Mouse (Mus musculus) inflammation-experienced regulatory T-cells, adult 6 months (primary cell): ENCODE data around the gene Spic. TPM values are rescaled to one million over a fixed set of nuclear protein-coding genes. Genes with fewer than 3 reads are reported as not detected.
"Not testable (repeated sequence)": the region's sequence is repeated elsewhere in the genome, so short reads cannot be mapped to it uniquely, and the experiment has no call there.

Experiments
- ATAC-seq: one replicate; pipeline ENCODE4 v1.8.0; 2017
- polyA plus RNA-seq, 3 experiments: library from polyadenylated mRNA; unstranded; fragments of 100-300 nt; shearing (Covaris generic); gene quantifications; one replicate each; pipeline ENCODE4 v1.2.1; 2017

Spic gene
- polyA plus RNA-seq, result 1 to 10 TPM in 1 of 3 experiments, under 1 TPM in 1, not detected in 1; 0.59 to 2.7 TPM

DNA sequence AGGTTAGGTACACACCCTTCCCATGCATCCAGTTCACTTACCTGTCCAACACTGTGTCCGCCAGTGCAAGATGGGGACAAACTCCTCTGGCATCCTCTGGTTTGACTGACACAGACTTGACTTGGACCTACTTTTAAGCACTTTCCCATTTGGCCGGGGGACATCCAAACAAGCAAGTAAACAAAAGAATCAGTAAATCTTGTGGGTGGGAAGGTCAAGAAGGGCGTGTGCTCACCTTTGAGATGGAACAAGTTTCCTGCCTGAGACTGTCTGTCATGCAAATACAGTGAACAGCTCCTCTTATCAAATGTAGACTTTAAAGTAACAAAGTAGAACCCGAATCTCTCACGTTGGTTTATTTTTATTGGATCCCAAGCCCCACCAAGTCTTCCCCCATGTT, at the start of gene Spic:
TSS of gene Spic (minus strand) at position 91 of the 400 bp plus-strand sequence.
- ATAC-seq, result no peak

GRCm38 (mm10) chr10:88732309-88732622, 47.5 kb upstream of the Spic start:
- no peak for ATAC-seq

DNA sequence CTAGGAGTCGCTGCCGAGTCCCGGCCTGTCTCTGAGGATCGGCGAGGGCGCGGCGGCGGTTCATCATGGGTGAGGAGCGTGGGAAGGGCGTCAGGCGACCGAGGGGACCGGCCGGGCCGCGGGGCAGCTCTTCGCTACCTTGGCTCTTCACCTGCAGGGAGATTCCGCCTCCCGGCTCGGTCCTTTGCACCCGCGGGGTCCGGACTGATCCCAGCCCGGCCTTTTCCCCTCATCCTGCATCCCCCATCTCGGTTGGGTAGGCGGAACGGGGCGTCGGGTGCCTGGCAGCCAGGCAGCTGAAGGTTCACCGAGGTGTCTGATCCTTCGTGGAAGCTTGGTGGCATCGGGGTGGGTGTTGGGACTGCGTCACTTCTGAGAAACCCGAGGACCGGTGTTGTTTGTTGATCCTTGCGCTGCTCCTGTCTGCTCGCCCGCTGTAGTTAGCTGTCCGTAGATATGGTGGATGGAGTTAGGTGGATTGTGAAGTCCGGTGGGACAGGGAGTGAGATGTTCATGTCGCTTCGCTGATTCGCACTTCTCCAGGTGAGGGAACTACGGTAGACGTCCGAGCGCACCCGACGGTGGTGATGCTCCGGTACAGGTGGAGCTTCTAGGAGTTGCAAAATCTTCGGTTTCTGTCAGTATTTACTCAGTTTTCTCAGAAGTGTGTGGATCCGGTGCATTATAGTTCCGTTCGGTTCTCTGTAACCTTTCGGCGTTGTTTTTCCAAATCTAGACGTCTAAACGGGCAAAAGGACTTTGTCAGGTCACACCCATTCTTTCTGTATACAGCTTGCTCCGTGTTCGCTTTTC, 46.9 kb upstream of the Spic start:
- ATAC-seq, result peak; percentile 51

DNA sequence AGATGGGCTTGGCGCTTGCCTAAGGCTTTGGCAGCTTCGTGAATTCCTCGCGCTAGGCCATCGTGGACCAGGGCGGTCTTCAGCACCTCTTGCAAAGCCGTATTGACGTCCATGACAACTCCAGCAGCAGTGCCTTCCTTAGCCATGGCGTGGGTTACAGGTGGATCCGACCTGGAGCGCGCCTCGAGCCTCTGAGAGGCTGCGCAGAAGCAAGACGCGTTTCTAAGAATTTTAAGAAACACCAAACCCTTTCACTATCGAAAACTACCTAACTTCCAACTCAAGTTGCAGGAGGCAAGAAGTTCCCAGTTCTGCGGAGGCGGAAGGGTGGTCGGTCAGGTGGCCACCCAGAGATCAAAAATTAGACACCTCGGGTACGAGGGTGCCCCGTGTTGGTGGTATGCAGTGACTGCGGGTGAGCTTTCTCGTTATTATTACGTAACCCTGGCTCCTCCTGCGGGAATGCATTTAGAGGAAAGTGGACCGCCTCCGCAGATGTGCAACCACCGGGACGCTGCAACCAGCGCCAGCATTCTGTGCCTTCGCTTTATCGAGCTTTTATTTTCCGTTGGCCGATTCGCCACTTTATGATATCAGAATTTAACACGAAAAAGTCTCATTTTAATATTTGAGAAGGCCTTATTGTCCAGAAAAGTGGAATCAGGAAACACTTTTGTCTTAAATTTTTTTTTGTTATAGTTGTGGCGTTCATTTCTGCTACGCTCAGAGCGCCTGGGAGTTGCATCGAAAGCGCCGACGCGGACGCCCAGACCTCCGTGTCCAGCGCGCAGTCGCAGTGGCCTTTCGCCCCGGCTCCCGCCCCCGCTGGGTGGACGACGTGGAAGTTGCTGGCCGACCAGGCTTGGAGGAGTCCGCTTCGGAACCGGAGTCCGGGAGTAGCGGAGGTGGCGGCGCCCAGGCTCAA, 46.0 kb upstream of the Spic start, which contains the start of gene Arl1:
TSS of gene Arl1 (plus strand) at position 288 of the 925 bp plus-strand sequence.
- peak; percentile 62 for ATAC-seq

- ATAC-seq, result no peak
Observed at GRCm38 (mm10) chr10:88728166-88728565, 43.4 kb upstream of the Spic start.

DNA sequence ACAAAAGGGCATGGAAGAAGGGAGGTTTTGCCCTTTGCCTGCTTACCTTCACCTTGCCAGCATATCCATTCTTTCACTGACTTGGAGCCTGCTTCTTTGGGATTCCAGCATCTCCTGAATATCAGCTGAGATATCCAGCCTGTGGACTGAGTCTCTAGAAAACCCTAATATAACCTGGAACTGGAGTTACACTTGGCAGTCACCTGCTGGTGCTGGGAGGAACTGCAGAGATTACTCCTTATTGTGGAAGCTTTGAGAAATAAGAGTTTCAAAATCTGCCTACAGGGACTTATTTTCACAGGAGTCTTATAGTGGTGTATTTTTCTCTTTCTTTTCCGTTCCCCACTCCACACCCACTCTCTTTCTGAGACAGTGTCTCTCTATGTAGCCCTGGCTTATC, 42.3 kb upstream of the Spic start:
- no peak for ATAC-seq

DNA sequence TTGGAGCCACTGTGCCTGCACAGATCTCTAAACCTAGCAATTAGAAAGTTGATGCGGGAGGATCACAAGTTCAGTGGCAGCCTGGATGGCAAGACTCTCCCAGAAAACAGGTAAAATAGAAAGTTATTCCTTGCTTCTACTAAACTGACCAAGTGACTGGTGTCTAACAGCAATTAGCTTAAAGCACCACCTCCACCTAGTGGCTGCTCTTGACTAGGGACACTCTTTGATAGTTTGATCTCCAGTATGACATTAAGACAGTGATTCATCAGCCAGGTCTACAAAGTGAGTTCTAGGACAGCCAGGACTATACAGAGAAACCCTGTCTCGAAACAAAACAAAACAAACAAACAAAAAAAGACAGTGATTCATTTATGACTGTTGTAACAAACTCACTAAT, 40.5 kb upstream of the Spic start:
- ATAC-seq, result peak; percentile 52

GRCm38 (mm10) chr10:88719618-88720017, 34.8 kb upstream of the Spic start:
- no peak for ATAC-seq

- no peak for ATAC-seq
Observed at GRCm38 (mm10) chr10:88717756-88718025, 32.9 kb upstream of the Spic start.

- ATAC-seq, result no peak
Observed at GRCm38 (mm10) chr10:88716986-88717755, 32.4 kb upstream of the Spic start.

DNA sequence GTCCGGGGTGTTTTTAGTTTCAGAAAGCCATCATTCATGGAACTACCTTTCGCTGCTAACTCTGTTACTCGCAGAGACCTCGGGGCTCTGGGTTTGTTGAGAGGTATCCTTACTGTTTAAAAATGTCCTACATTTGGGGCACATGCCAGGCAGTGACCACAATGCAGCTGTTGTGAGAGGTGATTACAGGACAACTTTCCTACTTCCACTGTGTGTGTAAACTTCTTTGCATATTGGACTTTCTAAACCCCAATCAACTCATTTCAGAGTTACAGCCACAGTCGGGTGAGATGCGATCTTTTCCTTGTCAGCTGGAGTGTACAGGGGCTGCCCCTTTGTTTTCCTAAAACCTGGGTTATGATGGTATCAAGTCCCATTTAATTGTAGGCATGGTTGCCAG, 30.8 kb upstream of the Spic start:
- ATAC-seq, result no peak

DNA sequence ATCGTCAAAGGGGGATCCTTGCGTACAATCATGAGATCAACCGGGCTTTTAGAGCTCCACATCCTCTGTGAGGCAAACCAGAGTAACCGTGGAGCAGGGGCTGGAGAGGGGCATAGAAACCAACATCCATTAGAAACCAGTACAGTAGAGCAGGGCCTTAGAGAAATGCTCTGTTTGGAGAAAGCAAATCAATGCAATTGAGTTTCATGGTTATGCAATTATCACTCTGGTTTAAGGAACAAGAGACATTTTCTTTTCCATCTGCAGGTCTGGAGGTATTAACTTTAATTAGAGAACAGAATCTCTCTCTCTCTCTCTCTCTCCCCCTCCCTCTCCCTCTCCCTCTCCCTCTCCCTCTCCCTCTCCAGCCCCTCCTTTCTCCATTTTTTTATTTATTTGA, 29.9 kb upstream of the Spic start:
- ATAC-seq, result no peak

DNA sequence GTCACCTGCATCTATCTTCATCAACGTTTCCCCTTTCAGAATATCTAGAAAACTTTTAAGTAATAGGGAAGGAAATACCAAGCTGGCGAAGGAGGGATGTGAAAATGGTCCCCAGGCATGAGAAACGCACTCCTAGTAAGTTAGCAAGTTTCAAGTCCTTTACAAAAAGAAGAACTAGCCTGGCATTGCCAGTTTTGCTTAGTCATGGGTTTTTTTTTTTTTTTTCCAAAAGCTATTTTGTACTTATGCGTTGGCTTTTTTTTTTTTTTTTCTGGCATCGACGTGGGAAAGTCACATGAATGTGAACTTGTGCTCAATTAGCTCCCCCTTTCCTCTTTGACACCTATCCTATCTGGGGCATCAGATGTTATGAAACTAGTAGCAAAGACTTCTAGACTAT, 27.5 kb upstream of the Spic start:
- ATAC-seq, result no peak

- ATAC-seq, result peak; percentile 58
Observed at GRCm38 (mm10) chr10:88708671-88709523, 24.1 kb upstream of the Spic start.

GRCm38 (mm10) chr10:88700938-88701337, 16.1 kb upstream of the Spic start:
- no peak for ATAC-seq

GRCm38 (mm10) chr10:88682904-88683563, 1.8 kb downstream of the Spic start:
- ATAC-seq, result no peak

GRCm38 (mm10) chr10:88672825-88673224, 12.0 kb downstream of the Spic start:
- no peak for ATAC-seq

- ATAC-seq, result no peak
Observed at GRCm38 (mm10) chr10:88672123-88672522, 12.7 kb downstream of the Spic start.

DNA sequence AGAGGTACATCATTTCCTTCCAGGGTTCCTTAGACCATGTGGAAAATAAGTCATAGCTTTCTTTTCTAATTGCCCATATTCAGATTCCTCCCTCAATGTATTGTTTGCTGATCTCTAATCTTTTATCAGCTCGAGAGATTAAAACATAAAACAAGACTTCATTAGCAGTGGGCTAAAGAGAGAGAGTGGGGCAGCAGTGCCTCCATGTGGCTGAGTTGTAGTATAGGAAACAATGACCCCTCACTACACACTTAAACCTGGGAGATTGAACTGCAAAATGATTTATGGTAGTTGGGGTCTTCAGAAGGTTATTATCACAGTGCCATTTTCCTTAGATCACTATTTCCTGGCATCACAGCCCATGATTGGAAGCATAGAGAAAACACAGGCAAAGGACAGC, 15.1 kb downstream of the Spic start:
- ATAC-seq, result peak; percentile 54

DNA sequence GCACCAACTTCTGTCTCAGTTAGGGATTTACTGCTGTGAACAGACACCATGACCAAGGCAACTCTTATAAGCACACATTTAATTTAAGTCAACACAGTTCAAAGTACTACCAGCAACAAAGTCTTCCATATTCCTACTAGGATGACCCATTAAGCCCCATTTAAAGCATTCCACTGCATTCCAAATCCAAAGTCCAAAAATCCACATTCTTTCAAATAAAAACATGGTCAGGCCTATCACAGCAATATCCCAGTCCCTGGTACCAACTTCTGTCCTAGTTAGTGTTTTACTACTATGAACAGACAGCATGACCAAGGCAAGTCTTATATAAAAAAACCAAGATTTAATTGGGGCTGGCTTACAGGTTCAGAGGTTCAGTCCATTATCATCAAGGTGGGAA, 21.0 kb downstream of the Spic start:
- ATAC-seq, result not testable (repeated sequence)

- ATAC-seq, result no peak
Observed at GRCm38 (mm10) chr10:88658918-88659317, 25.9 kb downstream of the Spic start.

DNA sequence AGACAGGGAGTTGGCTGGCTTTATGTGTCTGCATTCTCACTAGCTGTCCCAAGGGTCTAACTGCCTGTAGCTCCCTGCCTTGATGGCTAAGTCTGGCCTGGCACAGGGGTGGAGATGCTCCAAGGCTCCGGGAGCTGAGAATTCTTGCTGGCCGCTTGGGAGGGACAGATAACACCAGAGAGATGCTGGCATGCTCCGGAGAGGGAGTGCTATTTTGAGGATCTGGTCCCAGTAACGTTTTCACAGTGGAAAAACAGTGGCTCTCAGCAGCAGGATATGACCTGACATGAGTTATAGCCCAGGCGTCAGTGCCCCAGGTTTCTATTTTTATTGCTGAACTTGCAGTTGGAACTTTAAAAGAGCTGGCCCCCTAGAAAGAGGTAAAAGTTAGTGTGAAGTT, 39.4 kb downstream of the Spic start:
- ATAC-seq, result no peak
